Mouse (Mus musculus) midbrain, embryonic 10.5 days (tissue): ENCODE measurements at regions not wholly inside any gene's neighbourhood (a gene's known extent, or its start where the extent isn't known, plus 50 kb on each side); places are given as distances from the start of the nearest gene placed in this dataset.

Source experiments
- DNase-seq: peaks from one replicate; pipeline ENCODE4 v3.0.0-alpha.2; 2017; ENCODE audit warnings: low spot score
- H3K27ac ChIP-seq: fragments of 300-500 bp; sonication (generic); replicated peaks from 2 replicates; pipeline ENCODE4 v1.5.1; 2016; ENCODE audit warnings: mild to moderate bottlenecking
- H3K27me3 ChIP-seq: fragments of 300-500 bp; sonication (generic); 2 replicates; pipeline ENCODE4 v1.6.1; 2016; ENCODE audit warnings: low read depth, mild to moderate bottlenecking; ENCODE audit not compliant: poor library complexity, severe bottlenecking
- H3K36me3 ChIP-seq: fragments of 300-500 bp; sonication (generic); 2 replicates; pipeline ENCODE4 v1.6.1; 2016; ENCODE audit warnings: mild to moderate bottlenecking, moderate library complexity
- H3K4me1 ChIP-seq: fragments of 300-500 bp; sonication (generic); 2 replicates; pipeline ENCODE4 v1.6.1; 2016
- H3K4me3 ChIP-seq: fragments of 300-500 bp; sonication (generic); 2 replicates; pipeline ENCODE4 v1.5.1; 2016; ENCODE audit warnings: mild to moderate bottlenecking, moderate library complexity
- H3K9me3 ChIP-seq: fragments of 300-500 bp; sonication (generic); replicated peaks from 2 replicates; pipeline ENCODE4 v1.6.1; 2016; ENCODE audit warnings: mild to moderate bottlenecking
- WGBS: fragments of 180-500 bp; shearing (Covaris S2); methylation state at CpG from one replicate; pipeline ENCODE4 v1.1.7; 2016; 5-methylcytosine and 5-hydroxymethylcytosine counted together

DNA sequence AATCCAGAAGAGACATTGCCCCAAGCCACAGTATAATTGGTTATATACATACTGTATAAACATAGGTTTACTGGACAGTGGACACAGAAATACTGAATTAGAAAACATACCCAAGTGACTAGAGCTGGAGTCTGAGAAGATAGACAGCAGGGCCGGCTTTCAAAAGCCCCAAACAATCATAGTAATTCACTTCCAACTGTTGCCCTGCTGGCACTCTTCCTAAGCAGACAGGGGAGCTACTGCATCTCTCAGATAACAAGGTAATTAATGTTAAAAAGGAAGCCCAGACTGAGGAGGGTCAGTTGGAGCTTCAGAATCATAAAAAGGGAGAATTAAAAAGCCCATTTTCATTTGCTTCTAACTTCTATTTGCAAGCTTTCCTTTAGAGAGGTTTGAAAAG lies 764.5 kb downstream of the Vgll3 start:
- WGBS = 69% methylated on average over 1 of the region's 1 CpGs
- H3K27ac ChIP-seq = no peak overlapping the region
- H3K4me1 ChIP-seq = no peaks in the 10 kb centered on the region
- H3K36me3 ChIP-seq = no peaks in the 10 kb centered on the region
- DNase-seq = no peak
- no peak overlapping the region for H3K4me3 ChIP-seq
- no peaks in the 10 kb centered on the region for H3K27me3 ChIP-seq
- H3K9me3 ChIP-seq = no peaks in the 10 kb centered on the region

- no peaks in the 10 kb centered on the region for H3K27me3 ChIP-seq
- no peaks in the 10 kb centered on the region for H3K9me3 ChIP-seq
- peak; percentile 27 for DNase-seq
- H3K4me1 ChIP-seq = peaks cover 5% of the 10 kb centered on the region; the same call in 1 of the 2 replicates
- peak overlapping the region; percentile 24 for H3K4me3 ChIP-seq
- H3K27ac ChIP-seq = no peak overlapping the region
- no peaks in the 10 kb centered on the region for H3K36me3 ChIP-seq
- WGBS = 11% methylated on average over 12 of the region's 12 CpGs
Measured at GRCm38 (mm10) chr16:66585698-66586284, 770.7 kb downstream of the Vgll3 start.

DNA sequence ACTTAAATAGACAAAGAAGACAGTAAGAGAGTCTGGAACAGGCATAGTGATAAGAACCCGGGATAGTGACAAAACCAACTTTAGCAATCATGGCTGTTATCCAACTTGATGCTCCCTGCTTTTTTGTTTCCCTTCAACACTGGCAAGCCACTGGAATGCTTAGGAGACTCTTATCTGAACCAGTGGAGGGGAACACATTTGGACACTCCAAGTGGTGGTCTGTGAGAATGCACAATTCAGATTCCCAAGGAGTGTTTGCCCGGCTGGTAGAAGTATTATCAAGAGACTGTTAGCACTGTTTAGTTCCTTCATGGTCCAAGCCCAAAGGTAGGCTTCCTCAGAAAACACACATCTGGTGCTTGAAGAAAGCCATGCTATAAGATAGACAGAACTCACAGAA lies 787.2 kb downstream of the Vgll3 start:
- H3K4me1 ChIP-seq = no peaks in the 10 kb centered on the region
- H3K36me3 ChIP-seq = no peaks in the 10 kb centered on the region
- H3K9me3 ChIP-seq = no peaks in the 10 kb centered on the region
- H3K4me3 ChIP-seq = no peak overlapping the region
- H3K27ac ChIP-seq = no peak overlapping the region
- H3K27me3 ChIP-seq = no peaks in the 10 kb centered on the region
- no peak for DNase-seq
- WGBS = 60% methylated on average over 2 of the region's 2 CpGs

GRCm38 (mm10) chr16:66602686-66603085 lies 787.6 kb downstream of the Vgll3 start:
- Histone ChIP-seq H3K4me1 (no peaks in the 10 kb centered on the region), H3K9me3 (no peaks in the 10 kb centered on the region), H3K4me3 (no peak overlapping the region), H3K27me3 (no peaks in the 10 kb centered on the region), H3K27ac (no peak overlapping the region), H3K36me3 (no peaks in the 10 kb centered on the region)
- 64% methylated on average over 3 of the region's 3 CpGs for WGBS
- DNase-seq = no peak

GRCm38 (mm10) chr16:66603825-66604224 lies 788.8 kb downstream of the Vgll3 start:
- 62% methylated on average over 6 of the region's 6 CpGs for WGBS
- Histone ChIP-seq H3K36me3 (no peaks in the 10 kb centered on the region), H3K27me3 (no peaks in the 10 kb centered on the region), H3K4me1 (no peaks in the 10 kb centered on the region), H3K4me3 (no peak overlapping the region), H3K9me3 (no peaks in the 10 kb centered on the region), H3K27ac (no peak overlapping the region)
- DNase-seq = no peak
